Mouse (Mus musculus) embryo, embryonic 10 days (tissue): Measurements from ENCODE around the gene Jak2.
A peak's percentile ranks its signal among the peaks of the same experiment; 100 is the strongest.

Source experiments
- DNase-seq: peaks from one replicate; pipeline ENCODE4 v3.0.0-alpha.2; 2015; ENCODE audit warnings: low spot score

Jak2 gene

DNA sequence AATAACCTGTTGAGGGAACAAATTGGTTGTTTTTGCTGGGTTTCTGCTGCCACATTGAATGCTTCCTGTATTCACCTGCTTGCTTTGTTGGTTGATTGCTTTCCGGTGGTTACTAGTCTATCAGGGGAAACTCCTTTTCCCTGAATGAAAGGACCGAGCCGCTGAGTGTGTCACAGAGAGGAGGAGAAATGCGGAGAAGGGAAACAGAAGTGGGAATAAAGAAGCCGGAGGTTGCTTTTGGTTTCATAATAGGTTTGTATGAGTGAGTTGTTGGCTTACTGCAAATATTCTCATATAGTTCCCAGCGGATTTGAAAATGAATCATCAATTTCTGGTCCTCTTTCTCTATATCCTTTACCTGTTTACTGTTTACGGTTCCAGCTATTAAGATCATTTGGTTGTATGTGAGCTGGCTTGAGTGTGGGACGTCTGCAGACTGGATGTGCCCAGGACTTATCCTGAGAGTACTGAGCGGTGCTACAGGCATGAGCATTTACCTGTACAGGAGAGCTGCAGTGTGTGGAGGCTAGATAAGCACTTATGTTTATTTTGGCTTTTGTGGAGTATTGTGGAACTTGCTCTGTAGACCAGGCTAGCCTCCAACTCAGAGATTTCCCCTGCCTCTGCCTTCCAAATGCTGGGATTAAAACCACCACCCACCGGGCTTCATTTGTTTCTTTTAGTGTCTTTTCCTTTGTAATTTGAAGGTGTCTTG lies 1.4 kb downstream of the Jak2 start:
- no peak for DNase-seq

DNA sequence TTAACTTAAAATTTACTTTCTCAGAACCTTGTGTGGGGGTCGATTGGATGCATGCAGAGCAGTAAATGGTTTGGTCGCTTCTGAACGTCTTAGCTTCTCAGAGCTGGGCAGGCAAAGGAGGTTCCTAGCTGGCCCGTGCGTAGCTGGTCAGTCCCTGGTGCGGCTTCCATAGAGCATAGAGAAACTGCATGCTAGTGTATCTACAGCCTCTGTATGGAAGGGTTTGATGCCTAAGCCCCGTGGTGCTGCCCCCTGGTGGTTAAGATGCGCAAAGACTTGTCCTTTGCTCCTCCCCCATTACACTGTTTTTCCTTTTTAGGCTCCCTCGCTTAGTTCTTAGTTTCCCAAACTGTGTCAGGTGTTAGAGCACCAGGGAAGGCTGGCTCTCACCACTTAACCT lies 2.1 kb downstream of the Jak2 start:
- DNase-seq, result peak; percentile 89

DNA sequence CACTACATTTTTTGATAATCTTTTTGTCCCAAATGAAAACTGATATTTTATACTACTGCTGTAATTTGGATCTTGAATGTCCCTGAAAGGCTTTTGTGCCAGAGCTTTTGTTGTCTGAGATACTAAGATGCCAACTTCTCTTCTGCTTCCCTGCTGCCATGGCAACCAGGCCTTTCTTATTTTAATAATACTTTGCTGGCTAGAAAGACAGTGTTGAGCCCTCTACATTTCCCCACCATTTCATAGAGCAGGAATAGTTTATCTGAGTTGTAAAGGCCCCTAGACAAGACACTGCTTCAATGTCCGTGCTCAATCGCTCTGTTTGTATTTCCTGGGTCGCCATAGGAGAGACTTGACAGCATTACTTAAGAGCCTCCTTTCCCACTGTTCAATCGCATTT lies 3.0 kb downstream of the Jak2 start:
- DNase-seq, result no peak

DNA sequence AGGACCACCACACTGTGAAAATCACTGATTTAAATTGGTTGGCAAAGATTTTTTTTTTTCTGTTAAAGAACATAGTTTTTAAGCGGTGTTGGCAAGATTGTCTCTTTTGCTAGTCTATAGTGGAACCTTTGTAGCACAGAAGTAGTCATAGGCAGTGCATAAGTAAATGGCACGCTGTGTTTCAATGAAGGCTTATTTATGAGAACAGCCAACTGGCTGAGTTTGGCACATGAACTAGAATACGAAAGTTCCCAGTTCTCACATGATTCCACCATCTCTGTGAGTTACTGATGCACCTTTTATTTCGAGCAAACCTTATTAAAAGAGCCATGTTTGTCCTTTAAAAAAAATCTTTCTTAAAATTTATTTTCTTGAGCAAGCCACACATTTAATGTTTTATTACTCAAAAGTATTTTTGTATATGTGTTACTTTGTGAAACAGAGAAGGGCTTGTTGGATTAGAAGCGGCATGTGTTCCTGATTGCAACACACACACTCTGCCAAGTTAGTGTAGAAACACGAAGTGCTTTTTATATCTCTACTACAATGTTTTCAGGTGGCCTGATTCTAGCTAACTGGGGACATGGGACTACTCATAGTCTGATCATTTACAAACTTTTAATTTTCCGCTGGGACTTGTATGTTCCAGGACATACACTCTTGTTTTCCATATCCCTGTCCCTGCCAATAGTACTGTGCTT lies 3.8 kb downstream of the Jak2 start:
- DNase-seq, result no peak

DNA sequence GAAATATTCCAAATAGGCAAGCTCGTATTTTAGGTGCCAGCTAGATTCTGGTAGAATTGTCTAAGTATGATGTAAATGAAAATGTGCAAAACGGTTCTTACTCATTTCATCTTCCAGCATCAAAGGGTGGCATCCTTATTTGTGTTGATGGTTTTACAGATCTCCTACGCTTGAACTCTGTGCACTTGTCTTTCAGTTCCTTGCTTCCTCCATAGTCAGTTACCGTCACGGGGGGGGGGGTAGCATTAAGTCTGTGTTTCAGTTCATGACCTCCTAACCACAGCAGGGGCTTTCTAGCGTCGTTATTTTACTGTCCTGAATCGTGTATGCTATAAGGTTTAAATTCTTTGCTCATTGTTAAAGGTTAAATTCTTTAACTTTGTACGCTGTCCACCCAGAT lies 10.0 kb downstream of the Jak2 start:
- no peak for DNase-seq

DNA sequence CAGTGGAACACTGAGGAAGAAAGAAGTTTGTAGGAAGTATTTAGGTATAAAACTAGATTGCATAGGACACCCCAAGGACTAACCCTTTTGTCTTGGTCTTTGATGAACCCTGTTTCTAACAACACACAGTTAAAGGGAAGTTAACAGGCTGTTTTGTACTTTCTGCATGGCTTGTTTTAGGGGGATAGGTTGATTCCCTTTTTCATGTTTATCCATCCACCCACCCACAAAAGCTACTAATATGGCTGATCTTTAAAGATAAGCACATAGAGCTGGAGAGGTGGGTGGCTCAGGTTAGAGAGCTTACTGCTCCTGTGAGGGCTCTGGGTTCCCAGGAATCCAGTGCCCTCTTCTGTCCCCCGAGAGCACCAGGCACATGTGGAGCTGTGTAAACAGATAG lies 11.9 kb downstream of the Jak2 start:
- DNase-seq, result no peak

DNA sequence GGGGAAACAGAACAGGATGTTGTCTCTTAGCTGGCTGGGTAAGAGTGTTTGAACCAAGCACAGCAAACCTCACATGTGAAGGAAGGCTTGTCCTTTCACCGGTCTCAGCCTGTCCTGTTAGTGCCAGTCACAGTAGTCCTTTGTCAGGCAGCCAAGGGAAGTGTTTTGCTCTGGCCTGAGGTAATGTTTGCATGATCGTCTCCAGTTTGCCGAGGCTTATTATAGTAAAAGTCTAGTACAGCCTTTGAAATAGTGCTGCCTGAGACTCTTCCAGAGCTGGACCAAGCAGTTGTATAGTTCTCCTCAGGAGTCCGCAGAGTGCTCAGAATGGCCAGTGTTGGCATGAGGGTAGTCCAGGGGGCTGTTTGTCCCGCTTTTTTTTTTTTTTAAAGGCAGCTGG lies 13.9 kb downstream of the Jak2 start:
- DNase-seq, result no peak

DNA sequence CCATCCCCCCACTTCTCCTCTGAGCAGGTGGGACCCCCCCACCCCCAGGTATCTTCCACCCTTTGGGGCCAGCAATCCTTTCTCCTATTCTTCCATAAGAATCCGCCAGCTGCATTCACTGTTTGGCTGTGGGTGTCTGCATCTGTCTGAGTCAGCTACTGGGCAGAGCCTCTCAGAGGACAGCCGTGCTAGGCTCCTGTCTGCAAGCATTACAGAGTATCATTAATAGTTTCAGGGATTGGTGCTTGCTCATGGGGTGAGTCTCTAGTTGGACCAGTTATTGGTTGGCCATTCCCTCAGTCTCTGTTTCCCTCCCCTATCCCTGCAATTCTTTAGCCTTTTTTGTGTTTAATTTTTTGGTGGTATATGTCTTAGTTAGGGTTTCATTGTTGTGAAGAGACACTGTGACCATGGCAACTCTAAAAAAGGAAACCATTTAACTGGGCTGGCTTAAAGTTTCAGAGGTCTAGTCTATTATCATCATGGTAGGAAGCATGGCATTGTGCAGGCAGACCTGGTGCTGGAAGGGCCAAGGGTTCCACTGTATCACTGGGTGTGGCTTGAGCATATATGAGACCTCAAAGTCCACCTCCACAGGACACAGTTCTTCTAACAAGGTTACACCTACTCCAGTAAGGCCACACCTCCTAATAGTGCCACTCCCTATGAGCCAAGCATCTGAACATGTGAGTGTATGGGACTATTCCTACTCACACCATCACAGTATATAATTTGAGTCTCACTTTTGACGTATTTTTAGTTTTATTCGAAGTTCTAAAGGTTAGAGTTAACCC lies 15.6 kb downstream of the Jak2 start:
- DNase-seq, result no peak

DNA sequence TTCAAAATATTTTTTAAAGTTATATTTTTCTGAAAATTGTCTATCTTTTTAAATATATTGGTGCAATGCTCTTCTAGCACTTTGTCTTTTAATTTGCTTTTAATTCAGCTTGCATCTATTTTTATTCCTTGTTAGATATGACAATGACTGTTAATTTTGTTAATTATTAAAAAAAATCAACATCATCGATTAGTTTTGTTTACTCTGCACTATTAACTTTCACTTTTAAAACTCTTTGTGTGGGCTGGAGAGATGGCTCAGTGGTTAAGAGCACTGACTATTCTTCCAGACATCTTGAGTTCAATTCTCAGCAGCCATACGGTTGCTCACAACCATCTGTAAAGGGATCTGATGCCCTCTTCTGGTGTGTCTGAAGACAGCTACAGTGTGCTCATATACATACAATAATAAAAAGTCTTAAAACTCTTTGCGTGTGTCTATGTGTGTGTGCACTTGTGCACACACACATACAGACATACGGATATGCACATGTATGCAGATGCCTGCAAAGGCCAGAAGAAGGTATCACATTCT lies 17.2 kb downstream of the Jak2 start:
- DNase-seq, result no peak

DNA sequence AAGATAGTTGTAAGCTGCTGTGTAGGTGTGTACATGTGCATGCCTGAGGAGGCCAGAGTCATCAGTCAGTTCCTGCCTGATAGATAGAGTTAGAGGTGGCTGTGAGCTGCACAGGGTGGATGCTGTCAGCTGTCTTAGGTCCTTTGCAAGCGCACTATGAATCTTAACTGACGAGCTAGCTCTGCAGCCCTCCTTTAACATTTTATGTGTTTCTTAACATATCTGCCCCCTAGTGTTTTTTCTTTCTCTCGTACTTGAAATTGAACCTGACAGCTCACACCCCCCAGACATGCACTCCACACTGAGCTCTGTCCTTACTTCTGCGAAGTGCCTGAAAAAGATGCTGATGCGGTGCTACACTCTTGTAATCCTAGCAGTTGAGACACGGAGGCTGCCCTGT lies 18.6 kb downstream of the Jak2 start:
- DNase-seq, result no peak

DNA sequence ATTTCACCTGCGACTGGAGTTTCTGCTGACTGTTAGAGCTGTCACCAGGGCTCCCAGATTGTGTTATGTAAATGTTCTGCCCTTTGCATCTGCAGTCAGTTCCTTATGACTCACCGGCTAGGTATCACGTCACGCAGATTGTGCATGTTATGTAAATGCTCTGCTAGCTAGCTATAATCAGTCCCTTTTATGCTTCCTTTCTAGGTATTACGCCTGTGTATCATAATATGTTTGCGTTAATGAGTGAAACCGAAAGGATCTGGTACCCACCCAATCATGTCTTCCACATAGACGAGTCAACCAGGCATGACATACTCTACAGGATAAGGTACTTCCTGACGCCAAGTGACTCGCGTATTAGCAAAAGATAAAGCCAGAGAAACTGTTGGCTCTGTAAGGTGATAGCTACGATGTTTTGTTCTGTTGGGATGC lies 19.5 kb downstream of the Jak2 start:
- no peak for DNase-seq

DNA sequence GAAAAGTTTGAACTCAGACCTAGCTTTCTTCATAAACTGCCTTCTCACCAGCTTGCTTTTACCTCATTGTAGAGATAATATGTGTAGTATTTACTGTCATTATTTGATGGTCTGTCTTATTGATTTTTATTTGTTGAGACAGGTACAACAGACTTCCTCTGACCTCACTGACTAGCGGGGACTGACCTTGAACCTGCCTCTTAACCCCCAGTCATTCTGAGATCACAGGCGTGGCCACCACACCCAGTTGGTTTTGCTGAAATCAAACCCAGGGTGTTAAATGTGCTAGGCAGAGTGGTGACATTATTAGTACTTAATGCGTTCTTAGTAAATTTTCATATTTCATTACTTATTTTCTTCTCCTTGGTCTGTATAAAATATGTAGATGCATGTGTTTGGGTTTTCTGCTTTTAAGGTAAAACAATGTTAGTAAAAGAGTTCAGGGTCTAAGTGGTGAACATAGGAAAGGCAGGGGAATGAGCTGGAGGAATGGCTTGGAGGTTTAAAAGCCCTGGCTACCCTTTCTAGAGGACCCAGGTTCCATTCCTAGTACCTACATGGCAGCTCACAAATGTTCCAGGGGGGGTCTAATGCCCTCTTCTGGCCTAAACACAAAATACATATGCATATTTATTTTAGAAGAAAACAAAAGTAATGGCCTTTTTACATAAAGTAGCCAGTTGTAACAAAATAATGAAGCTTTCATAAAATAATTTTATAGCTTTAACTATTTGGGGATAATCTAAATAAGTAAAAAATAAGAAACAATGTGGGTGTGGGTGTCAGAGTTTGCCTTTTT lies 20.6 kb downstream of the Jak2 start:
- no peak for DNase-seq

DNA sequence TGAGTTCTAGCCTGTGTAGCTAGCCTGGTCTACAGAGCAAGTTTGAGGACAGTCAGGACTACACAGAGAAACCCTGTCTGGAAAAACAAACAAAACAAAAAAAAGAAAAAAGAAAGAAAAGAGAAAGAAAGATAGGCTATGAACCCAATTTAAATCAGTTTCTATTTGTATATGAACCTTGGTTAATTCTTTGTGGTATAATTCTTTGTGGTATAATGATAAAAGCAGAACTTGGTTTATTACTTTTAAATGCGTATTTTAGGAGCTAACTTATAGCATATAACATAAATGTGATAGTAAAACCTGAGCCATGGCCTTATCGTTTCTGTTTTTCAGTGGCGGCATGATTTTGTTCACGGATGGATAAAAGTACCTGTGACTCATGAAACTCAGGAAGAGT lies 24.8 kb downstream of the Jak2 start:
- no peak for DNase-seq

DNA sequence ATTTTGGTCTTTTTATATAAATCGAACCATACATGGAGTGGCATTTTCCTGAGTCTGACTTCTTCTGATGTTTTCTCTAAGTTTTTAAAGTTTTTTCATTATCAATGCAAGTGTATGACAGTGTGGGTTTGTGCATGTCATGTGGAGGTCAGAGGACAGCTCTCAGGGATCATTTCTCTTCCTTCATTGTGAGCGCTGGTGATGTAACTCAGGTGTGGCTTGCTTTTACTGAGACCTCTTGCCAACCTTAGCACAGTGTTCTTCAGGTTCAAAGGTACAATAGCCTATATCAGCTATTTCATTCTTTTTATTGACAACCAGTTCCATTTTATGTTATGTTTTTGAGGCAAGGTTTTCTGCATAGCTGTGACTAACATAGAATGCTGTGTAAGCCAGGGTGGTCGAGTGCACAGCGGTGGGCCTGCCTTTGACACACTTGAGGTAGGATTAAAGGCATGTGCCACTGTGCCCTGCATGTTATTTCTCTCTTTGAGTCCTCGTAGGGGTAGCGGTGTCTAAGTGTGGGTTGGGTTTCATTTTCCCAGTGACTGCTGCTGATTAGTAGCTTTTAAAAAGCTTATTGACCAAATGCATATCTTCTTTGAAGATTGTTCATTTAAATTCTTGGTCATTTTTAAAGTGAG lies 27.4 kb downstream of the Jak2 start:
- no peak for DNase-seq

DNA sequence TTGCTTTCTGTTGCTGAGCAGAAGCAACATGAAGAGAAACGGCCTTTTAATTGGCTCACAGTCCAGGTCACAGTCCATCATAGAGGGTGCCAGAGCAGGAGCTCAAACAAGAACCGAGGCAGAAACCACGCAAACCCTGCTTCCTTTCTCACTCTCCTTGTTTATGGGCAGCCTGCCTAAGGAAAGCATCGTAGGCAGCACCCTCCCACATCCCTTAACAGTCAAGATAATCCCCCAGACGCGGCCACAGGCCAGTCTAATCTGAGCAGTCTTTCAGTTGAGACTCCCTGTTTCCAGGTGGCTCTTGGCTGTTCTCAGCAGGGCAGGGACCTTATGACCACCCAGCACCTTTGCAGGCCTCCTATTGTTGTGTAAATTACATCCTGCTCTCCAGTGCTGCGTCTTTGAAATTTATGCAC lies 33.8 kb downstream of the Jak2 start:
- DNase-seq, result peak; percentile 12

DNA sequence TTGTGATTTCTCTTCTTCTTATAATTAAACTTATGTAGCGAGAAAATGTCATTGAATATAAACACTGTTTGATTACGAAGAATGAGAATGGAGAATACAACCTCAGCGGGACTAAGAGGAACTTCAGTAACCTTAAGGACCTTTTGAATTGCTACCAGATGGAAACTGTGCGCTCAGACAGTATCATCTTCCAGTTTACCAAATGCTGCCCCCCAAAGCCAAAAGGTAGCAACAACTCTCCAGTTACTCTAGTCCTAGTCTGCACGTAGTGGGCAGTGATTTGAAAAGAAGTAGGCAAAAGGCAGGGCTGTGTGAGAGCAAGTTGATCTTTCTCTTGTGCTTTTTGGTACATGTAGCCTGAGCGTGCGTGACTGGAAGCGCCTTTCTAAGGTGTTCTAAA lies 36.2 kb downstream of the Jak2 start:
- DNase-seq, result peak; percentile 66

DNA sequence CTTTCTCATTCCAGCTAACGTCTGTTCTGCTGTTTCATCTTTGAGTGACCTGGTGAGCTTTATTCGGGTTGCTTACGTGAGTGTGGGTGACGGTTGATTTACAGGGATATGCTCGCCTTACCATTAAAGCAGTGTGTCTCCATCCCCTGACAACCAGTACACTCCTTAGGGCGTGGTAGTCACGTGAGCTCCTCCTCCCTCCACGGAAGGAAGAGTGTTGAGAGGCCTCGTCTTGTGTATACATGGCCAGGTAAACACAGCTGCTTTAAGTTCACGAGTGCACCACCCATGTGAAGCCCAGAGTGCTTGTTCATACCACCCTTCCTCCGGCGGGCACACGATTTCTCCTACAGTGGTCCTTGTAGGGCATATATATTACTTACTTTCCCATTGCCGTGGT lies 39.9 kb downstream of the Jak2 start:
- no peak for DNase-seq

DNA sequence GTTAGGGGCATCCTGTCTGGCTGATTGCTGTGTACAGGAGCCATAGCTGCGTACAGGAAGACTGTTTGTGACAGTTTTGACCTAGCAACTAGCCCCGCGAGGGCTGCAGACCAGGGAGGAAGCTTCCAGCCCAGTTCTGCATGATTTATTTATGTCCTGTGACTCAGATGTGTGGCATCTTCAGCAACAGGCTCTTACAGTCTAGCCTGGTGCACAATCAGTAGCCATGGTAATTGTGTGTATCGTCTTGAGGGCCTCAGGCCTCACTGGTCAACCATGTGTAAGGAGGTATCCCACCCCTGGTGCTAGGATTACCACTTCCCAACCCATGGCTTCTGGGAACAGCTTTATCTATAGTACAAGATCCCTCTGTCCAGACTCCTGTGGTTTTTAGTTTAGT lies 40.9 kb downstream of the Jak2 start:
- DNase-seq, result no peak

DNA sequence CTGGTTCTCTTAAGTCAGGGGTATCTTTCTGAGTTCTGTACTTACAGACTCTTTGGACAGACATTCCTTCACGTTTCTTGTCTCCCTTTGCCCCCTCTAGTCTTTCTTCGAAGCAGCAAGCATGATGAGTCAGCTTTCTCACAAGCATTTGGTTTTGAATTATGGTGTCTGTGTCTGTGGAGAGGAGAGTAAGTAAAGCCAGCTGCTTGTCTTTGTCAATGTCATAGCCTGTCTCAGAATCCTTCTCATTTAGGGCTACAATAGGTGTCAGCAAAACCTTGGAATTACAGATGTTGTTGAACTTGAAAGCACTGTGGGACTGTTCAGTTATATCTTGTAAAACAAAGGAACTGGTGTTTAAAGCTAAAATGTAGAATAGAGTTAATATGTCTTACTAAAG lies 43.1 kb downstream of the Jak2 start:
- no peak for DNase-seq

DNA sequence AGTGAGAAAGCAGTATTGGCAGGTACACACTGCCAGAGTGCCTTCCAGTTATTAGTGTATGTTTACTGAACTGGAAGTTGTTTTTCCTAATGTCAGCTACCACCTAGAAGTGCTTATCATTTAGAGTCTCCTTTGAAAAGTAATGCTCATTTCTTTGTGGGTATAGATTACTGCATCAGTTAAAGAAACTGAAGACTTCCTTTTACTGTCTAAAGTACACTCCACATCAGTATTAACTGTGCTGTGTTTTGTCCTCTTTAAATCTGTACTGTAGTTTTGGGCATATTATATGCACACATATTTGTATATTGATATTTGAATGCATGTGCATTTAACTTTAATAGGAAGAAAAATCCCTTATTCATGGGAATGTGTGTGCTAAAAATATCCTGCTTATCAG lies 44.5 kb downstream of the Jak2 start:
- DNase-seq, result no peak

DNA sequence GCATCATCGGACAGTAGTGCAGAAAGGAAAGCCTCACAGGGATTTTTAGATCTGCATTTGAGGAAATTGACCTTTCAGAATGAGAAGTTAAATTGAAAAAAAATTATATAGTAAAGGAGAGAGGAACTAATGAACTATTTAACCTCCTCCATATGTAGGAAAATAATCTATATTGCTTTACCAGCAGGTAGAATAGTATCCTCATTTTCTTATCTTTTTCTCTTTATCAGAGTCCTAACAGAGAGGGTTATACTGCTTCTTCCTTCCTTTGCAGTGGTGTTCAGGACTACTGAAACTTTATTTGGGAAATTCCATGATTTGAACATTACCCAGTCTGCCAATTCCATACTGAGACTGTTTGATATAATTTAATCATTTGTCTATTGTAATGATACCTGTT lies 45.7 kb downstream of the Jak2 start:
- no peak for DNase-seq

DNA sequence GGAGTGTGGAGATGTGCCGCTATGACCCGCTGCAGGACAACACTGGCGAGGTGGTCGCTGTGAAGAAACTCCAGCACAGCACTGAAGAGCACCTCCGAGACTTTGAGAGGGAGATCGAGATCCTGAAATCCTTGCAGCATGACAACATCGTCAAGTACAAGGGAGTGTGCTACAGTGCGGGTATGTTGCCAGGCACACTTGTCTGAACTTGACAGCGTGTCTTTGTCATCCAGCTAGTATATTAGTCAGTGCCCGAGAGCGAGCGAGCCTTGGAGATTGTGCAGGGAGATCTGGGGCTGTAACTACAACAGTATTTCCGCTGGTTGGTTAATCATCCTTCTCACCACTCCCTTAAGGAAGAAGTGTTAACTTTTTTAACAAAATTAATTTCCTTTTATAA lies 49.3 kb downstream of the Jak2 start:
- DNase-seq, result no peak
